Comparison of ENCODE assay signal across 8 mouse cellular contexts in genomic region chr14:93214846-93215245, GRCm38 (mm10).
A peak's percentile ranks its signal among the peaks of the same experiment; 100 is the strongest.
DNase-seq lines count a peak whose midpoint lies in the region; TF ChIP-seq lines count a peak whose summit lies in the region.
"Not testable (repeated sequence)": the region's sequence is repeated elsewhere in the genome, so short reads cannot be mapped to it uniquely, and the experiment has no call there.

No protein-coding gene starts in this region.

- not testable (repeated sequence) for TF ChIP-seq CTCF in cerebellum, adult 2 months (IDR thresholded peaks at IDR 0.05; ENCODE audit: borderline replicate concordance, insufficient read depth, low read depth, low read length); gastrocnemius, adult 2 months (IDR thresholded peaks at IDR 0.05); thymus, adult 2 months (IDR thresholded peaks at IDR 0.05; ENCODE audit: borderline replicate concordance, control insufficient read depth, extremely low read depth, insufficient read depth, low read length, poor library complexity)

- not testable (repeated sequence) for H3K27me3 ChIP-seq in cerebellum, adult 2 months (ENCODE audit: control insufficient read depth, insufficient read depth, low read length); thymus, adult 2 months (ENCODE audit: control insufficient read depth, insufficient read depth, low read length)

- DNase-seq in CD8-positive naive resting alpha-beta T cell, adult 2 months (ENCODE audit: low read depth in 2 of 2, low spot score in 2 of 2) = peak; percentile 72 to 82
- DNase-seq in cerebellum, adult 2 months = peak; percentile 60 to 74
- DNase-seq in gastrocnemius, adult 2 months = peak; percentile 69
- peak; percentile 70 to 82 for DNase-seq in heart, postnatal 36 days
- peak; percentile 86 to 92 for DNase-seq in layer of hippocampus, adult 8-10 months (ENCODE audit: low spot score in 2 of 2)
- peak; percentile 84 to 88 for DNase-seq in left cerebral cortex, postnatal 36 days (ENCODE audit: low spot score in 2 of 2)
- peak; percentile 74 for DNase-seq in right cerebral cortex, adult 18-20 months
- peak; percentile 73 for DNase-seq in thymus, adult 2 months

- H3K36me3 ChIP-seq in thymus, adult 2 months (ENCODE audit: control insufficient read depth, insufficient read depth, low read length) = not testable (repeated sequence)

- over 99% methylated on average over 9 of the region's 15 CpGs for WGBS in cerebellum, adult 2 months
- 99% methylated on average over 8 of the region's 15 CpGs for WGBS in thymus, adult 2 months

- intact Hi-C loops in gastrocnemius, adult 2 months (cut with DNase I); heart, postnatal 36 days (cut with DNase I); left cerebral cortex, postnatal 36 days (cut with DNase I): not testable (repeated sequence)

- H3K4me1 ChIP-seq in cerebellum, adult 2 months (ENCODE audit: control insufficient read depth, insufficient read depth, low read length); thymus, adult 2 months (replicated peaks; ENCODE audit: control insufficient read depth, insufficient read depth, low read length): not testable (repeated sequence)

- TF ChIP-seq POLR2A in cerebellum, adult 2 months (IDR thresholded peaks at IDR 0.05; ENCODE audit: borderline replicate concordance, insufficient read depth, low read length); thymus, adult 2 months (IDR thresholded peaks at IDR 0.05; ENCODE audit: control insufficient read depth, extremely low read depth, insufficient read depth, low read length, poor library complexity): not testable (repeated sequence)

- not testable (repeated sequence) for H3K27ac ChIP-seq in cerebellum, adult 2 months (ENCODE audit: insufficient read depth, low read length); gastrocnemius, adult 2 months; thymus, adult 2 months (ENCODE audit: control insufficient read depth, insufficient read depth, low read length)

- H3K4me3 ChIP-seq in cerebellum, adult 2 months (replicated peaks; ENCODE audit: insufficient read depth, low read depth, low read length); gastrocnemius, adult 2 months; thymus, adult 2 months (ENCODE audit: control insufficient read depth, insufficient read depth, low read length): not testable (repeated sequence)
